Mouse (Mus musculus): Measurements from ENCODE around the gene Slc22a3.
A peak's percentile ranks its signal among the peaks of the same experiment; 100 is the strongest.

Gene Slc22a3

DNA sequence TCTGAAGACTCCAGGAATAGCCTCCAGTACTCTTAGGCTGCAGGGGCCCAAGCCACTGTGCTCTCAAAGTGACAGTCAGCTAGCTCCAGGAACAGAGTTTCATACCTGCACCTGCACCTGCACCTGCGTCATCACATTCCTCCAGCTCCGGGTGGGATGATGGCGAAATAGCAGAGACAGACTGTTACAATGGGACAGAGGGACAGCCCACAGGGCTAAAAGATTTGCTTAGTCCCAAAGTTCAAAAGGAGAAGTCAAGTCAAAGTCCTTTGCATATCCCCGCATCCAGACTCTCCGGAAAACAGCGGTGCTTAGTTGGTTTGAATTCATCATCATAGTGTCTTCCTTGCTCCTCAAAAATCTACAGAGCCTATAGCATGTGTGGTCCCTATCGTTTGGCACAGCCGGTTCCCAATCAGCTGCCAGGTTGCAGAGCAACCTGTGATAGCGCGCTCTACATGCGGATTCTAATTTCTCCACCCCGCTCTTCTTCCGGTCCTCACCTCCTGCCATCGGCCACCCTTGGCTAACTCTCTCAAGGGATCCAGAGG, at the start of gene Slc22a3:
Gene Slc22a3, minus strand, starts transcription at position 51 of the 551 bp plus-strand sequence.
- DNase-seq (ENCODE audit: low spot score) = no peak

DNA sequence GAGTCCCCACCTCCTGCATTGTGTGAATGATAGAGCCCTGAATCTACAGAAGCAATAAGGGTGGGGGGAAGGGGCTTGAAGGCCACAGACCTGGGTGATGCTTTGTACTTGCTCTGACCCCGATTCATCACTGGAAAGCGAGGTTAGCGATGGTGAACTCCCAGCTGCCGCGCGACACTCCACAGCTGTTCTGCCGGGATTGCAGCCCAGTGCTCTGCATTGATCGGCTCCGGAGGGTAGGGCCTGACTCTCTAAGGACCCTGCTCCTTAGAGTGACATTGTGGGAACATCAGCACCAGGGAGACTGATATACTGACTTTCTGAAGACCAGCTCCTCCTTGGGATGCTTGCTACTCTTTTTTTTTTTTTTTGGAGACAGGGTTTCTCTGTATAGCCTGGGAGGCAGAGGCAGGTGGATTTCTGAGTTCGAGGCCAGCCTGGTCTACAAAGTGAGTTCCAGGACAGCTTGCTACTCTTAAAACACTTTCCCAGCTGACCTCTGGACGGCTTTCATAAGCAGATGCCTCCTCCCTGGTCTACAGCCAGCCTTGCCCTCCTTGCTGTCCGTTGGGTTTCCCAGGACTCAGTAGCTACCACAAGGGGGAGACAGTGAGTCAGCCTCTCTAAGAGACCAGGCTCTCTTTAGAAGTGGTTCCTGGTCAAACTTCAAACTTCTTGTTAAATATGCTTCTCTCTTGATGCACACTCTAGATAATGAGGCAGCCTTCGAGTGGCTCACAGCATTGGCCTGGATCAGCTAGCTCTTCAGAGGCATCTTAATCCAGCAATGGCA, 27.0 kb upstream of the Slc22a3 start:
- peak; percentile 77 for DNase-seq (ENCODE audit: low spot score)

DNA sequence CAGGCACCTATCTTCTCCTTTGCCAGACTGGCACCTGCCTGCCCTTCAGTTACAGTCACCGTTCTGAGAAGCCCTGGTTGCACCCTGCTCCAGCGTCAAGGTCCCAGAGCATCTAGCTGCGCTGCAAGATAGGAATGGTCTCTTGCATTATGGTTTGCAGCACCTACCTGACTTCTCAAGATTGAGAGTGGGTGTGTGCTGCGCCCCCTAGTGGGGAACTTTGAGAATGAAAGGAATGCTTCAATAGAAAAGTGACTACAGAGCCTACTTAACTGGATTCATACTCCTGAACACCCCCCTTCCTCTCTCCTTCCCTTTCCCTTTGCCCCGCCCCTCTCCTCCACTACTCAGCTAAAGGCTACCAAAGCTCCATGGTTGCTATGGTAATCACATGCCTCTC, 24.6 kb upstream of the Slc22a3 start:
- DNase-seq (ENCODE audit: low spot score) = peak; percentile 79

DNA sequence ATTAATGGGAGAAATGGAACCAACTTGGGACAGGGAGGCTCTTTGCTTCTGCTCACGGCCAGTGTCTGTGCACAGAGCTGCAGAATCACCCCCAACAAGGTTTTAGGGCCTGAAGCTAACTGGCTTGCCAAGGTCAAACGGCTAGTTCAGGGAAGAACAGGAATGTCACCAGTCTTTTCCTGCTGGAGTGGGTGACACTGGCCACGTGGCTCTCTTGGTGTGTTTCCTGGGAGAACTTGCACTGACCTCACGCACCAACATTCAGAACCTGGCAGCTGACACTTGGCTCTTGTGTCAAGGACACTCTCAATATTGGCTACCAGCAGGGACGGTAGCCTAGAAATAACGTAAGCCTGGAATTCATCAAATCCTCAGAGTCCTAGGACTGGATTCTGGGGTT, 22.6 kb upstream of the Slc22a3 start:
- no peak for DNase-seq (ENCODE audit: low spot score)

DNA sequence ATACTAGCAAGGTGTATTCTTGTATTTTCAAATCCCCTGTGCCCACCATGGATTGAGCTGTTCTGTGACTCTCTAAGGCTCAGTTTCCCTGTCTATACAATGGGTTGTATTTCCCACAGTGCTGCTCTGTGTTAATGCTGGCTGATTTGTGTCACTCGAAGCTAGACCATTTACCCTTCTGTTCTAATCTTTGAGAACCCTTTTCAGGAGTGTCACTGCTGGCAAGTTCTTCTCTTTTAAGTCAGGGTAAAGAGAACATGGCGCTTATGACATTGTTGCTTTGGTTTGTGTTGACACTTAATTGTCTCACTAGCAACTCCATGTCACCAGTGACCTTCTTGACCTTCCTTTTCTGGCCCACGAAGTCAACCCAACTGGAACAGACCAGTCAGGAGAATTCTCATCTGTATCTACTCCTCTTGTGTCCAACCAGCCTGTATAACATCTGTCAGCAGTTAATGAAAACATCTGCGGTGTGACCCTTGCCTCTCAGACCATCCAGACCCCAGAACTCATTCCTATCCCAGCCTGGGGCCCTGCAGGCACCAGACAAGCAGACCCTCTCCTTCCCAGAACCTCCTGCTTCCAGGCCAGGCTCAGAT, 22.0 kb upstream of the Slc22a3 start:
- DNase-seq (ENCODE audit: low spot score) = no peak

DNA sequence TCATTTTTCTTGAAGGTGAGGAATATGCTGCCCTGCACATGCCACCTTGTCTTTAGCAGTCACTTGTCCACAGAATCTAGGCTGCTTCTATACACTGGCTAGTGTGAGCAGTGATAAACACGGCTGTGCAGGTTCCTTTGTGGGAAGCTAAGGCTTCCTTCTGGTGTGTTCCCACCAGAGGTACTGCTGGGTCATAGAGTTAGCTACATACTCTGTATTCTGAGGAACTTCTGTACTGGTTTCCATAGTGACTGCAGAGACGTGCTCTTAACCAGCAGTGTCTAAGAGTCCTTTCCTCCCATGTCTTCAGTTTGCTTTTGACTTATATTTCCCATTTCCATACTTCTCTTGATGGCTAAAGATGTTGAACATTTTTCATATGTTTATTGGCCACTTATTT, 11.6 kb upstream of the Slc22a3 start:
- no peak for DNase-seq (ENCODE audit: low spot score)

DNA sequence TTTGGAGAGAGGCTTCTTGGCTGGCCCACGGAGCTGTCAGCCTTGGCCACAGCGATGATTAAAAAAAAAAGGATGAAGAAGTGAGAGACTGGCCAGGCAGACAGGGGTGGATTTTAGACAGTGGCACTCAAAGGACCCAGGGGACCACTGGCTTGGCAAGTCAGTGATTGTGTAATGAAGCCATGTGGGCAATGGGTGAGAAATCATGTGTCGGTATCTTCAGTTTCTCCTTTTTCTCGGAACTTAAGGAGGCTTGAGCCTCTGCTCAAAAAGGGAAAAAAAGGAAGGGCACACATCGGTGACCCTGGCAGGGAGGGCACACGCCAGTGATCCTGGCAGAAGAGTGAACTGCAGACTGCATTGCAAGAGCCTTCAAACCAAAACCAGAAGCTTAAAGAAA, 10.7 kb upstream of the Slc22a3 start:
- no peak for DNase-seq (ENCODE audit: low spot score)

DNA sequence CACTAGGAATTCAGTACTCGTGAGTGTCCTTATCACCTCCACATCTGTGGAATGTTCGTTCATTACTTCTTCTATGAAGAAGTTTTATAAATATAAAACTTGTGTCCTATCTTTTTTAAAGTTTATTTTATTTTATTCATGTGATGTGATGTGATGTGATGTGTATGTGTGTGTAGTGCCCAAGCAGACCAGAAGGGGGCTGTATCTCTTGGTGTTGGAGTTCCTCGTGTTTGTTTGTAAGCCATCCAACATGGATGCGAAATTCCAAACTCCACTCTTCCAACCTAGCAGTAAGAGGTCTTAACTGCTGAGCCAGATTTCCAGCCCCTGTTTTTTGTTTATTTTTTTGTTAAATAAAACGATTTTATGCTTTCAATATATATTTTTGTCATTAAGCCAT, 6.5 kb upstream of the Slc22a3 start:
- no peak for DNase-seq (ENCODE audit: low spot score)

DNA sequence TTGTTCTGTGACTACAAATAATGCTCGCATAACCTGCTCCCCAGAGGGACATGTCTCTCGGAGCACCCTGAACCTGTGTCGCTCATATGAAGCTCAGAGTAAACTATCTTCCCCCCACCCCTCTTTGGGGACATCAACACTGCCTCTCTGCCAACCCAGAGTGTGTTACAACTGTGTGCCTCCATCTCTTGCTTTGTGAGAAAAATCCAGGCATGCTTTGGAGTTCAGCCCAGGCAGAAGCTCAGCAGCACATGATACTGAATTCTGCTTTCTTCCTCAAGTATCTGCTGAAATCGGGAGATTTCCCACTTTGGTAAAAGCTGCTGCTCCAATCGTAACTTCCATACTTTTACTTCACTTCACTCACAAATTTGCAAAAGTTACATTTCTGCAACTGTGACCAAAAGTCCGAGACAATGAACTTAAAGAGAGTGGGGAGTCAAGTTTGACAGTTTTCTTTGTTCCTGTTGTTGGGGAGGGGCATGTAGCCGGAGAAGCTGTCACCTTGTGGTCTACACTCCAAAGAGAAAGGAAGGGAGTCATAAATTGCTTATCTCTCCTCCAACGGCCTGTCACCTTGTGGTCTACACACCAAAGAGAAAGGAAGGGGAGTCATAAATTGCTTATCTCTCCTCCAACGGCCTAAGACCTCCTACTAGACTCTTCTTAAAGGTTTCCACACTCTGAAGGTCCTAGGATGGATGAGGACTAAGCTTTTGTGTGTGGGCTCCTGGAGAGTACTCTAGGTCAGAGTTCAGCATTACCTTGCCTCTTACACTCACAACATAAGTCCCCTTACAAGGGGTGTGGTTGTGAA, 5.8 kb upstream of the Slc22a3 start:
- DNase-seq (ENCODE audit: low spot score) = no peak

DNA sequence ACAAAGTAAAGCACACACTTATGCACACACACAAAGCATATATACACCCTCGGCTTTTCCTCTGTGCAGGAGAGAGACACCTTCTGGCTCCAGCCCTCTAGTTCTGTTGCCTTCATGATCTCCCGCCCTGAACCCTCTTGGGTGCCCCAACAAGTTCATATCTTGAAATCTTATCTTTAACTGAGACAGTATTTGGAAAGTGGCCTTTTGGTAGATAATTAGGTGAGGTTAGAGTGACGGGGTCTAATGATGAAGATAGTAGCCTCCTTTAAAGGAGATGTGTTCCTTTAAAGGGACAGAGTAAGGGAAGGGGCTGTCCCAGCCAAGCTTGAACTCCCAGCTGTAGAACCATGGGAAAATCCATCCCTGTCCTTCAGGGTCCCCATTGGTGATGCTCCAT, 3.7 kb upstream of the Slc22a3 start:
- no peak for DNase-seq (ENCODE audit: low spot score)

DNA sequence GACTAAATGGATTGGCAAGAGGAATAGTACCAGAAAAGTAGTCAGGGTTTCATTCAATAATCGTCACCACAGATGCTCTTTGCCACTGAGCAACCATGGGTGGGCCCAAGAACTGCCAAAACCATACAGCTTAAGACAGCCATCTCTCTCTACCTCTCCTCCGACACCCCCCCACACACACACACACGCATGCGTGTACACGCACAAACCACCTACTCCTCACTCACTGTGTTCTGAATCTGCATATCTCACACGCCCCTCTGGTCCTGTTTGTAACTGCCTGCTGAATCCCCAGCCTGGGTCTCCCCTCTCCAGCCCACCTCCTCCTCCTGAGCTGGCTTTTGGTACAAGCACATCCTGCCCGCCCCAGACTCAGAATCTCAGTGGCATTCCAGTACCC, 872 bp upstream of the Slc22a3 start:
- DNase-seq (ENCODE audit: low spot score) = no peak

DNA sequence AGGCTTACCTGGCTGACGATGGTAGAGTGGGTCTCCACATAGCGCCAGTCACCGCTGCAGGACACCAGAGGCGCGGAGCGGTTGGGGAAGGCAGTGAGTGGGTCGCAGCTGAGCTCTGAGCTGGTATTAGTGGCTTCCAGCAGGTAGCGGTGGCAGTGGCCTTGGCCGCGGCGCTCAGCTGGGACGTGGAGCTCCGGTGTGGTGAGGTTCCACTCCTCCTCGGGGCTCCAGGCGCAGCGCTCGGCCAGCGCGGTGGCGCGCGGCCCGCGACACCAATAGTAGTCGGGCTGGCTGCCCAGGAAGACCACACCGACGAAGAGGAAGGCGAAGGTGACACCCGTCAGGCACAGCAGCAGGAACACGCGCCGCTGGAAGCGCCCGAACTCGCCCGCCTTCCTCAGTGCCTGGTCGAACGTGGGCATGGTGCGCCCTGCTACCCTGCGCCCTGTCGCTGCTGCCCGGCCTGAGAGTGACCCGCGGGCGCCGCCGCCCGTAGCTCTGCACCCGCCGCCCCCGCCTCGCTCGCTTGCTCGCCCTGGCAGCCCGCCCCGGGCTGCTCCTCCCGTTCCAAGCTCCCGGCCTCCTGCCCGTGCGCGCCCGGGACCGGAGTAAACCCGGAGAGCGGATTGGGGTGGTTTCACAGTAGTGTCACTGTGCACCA, 471 bp downstream of the Slc22a3 start:
- DNase-seq (ENCODE audit: low spot score) = peak; percentile 52

DNA sequence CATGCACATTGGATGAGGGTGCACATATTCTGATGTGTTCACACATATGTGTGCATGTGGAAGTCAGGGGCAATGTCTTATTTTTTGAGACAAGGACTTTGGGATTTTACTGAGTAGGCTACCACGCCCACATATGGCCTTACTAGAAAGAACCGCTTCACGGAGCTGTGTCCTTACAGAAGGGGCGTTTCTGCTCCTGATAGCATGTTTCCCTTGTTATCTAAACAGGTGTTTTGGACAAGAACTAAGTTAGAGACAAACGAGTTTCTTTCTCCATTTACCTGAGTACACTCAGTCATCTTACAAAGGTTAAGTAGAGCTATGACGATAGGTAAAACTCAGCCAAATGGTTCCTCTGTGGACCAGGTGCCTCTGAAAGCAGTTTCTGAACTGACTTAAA, 1.8 kb downstream of the Slc22a3 start:
- DNase-seq (ENCODE audit: low spot score) = no peak

DNA sequence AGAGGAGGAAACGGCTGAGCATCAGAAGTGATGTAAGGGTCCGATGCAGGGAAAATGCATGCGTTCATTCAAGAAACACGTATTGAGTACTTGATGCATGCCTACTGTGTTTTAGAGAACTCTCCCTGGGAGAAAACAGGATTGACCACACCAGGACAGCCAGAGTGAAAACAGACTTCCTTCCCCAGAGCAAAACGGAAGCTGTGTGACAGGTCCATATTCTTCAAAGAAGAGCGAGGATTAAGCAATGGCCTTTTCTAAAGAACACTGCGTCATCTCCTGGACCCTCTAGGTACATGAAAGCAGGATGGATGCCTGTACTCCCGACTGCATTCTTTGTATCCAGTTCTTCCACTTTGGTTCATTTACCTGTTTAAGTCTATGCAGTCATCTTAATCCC, 8.1 kb downstream of the Slc22a3 start:
- DNase-seq (ENCODE audit: low spot score) = no peak

DNA sequence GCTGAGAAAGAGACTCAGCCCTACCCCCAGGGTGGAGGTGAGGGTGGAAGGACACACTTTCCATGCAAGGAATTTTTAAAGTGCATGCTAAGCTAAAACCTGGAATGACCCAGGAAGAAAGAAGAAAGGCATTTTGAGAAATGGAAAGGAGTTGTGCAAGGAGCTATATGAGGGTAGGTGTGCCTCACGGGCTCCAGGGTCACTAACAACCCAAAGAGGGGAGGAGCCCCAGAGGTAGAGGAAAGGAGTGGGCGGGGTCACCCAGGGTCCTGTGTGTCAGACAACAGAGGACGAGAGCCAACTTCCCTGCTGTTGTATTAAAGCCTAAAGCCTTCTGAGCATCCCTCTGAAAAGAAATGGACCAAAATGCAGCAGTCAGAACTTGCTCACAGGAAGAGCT, 11.9 kb downstream of the Slc22a3 start:
- no peak for DNase-seq (ENCODE audit: low spot score)

DNA sequence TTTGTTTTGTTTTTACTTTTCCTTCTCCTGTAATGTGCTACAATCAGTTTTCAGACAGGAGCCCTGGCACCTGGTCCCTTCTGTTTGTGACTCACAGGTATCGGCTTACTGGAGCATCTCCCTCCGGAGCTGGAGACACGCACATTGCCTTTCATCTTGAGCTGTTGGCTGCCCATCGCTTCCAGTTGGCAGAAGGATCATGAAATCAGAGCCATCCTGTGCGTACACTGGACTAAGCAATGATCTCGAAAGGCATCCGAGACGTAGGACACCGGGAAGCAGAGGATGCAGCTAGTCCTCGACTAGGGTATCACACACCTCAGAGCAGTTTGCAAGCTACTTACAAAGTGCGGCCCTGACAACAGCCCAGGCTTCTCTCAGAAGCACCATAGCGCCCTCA, 15.9 kb downstream of the Slc22a3 start:
- no peak for DNase-seq (ENCODE audit: low spot score)

DNA sequence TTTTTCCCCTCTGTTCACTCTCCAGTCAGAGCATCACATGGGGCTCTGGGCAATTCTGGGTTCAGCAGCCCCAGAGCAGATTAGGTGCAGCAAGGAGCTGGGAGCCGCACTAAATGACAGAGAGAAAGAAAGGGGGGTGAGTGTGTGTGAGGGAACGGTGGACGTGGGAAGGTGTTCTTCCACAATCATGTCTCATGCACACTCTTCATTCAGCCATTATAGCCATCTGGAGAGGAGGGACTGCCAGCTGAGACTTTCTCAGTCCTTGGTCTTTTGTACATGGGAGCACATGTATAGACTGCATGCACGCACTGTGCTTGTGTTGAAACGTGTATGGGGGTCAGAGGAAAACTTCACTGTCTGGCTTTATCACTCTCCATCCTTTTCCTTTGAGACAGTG, 17.6 kb downstream of the Slc22a3 start:
- DNase-seq (ENCODE audit: low spot score) = no peak

DNA sequence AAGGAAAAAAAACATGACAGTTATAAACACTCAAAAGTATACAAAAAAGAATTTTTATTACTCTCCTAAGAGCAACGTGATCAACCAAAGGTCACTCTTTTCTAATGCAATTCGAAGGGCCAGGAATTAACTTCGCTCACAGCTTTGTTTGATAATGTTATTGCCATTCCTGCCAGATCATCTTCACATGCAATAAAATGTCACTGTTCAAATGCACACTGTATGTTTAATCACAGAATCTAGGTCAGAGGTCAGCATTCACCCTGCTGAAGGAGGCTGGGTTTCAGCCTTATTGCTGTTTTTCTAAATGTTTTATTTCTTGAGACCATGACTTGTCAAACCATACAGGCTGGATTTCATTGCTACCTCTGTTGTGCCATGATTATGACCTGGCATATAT, 21.8 kb downstream of the Slc22a3 start:
- DNase-seq (ENCODE audit: low spot score) = no peak

DNA sequence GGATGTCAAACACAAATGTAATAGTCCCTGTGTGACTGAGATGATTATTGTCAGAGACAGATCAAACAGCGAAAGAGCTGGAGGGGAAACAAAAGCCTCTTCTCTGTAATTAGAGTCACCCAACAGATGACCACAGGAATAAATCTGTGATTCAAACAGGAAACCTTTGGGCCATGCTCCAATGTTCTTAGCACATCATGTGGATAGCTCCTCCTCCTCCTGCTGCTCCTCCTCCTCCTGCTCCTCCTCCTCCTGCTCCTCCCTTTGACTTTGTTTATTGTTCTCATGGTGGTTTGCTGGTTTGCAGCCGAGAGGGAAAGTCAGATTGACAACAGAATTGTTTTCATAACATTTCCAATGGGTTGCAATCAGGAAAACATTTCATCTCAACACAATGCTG, 28.1 kb downstream of the Slc22a3 start:
- no peak for DNase-seq (ENCODE audit: low spot score)

DNA sequence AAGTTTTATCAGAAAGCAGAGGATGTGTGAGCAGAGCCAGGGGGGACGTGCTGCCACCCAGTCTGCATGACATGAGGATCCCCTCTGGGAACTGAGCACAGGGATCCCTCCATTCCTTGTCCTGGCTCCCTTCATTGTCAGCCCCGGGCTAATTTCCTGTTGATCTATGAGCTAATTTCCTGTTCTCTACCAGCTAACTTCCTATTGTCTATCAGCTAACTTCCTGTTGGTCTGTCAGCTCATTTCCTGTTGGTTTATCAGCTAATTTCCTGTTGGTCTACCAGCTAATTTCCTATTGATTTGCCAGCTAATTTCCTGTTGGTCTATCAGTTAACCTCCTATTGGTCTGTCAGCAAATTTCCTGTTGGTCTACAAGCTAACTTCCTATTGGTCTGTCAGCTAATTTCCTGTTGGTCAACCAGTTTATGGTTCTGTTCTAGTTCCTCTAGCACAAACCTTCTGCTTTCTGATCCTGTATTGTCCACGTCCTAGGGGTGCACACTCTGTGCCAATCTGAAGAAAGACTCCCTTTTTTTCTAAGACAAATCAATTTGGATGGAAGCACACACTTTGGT, 32.9 kb downstream of the Slc22a3 start:
- DNase-seq (ENCODE audit: low spot score) = no peak

DNA sequence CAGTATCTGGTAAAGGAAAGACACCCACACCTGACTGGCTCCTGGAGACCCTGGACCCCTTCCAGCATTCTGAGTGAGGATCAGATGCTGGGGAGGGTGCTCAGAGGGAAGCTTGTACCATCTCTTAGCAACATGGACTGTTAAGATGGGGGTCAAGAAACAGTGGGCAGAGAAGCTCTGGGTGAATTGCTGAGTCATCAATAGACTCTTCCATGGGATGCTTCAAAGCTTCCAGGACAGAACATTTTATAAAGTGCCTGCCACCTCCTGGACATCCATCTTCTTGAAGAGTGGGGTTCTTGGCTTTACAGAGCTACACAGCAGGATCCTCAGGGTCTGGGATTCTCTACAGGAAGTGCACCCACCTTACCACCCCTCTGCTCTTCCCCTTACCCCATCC, 35.0 kb downstream of the Slc22a3 start:
- no peak for DNase-seq (ENCODE audit: low spot score)

DNA sequence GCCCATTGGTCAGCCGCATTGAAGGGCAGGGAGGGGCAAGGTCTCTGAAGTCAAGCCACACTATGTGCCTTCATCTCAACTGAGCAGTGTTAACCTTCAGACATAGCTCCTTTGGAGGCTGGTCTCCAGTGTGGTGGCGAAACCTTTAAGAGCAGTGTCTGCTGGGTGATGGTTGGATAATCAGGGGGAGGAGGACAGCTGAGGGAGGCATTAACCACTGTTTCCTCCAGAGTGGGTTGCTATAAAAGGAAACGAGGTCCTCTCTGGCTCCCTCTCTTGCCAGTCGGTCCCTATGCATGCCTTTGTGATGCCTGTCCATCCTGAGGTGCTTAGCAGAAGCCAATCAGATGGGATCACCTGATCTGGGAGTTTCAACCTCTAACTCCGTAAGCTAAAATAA, 38.8 kb downstream of the Slc22a3 start:
- DNase-seq (ENCODE audit: low spot score) = no peak
